Mouse (Mus musculus): ENCODE measurements around the gene Prr5. TPM values are rescaled to one million over a fixed set of nuclear protein-coding genes. Genes with fewer than 3 reads are reported as not detected.
A peak's percentile ranks its signal among the peaks of the same experiment; 100 is the strongest.
"Not testable (repeated sequence)": the region's sequence is repeated elsewhere in the genome, so short reads cannot be mapped to it uniquely, and the experiment has no call there.

Gene Prr5
- polyA plus RNA-seq, 1 experiment from 2014 or later: 65.4 TPM

- peak; percentile 52; the same call in 1 of the 2 replicates for ATAC-seq
- Histone ChIP-seq H3K27me3 (replicated peaks) (no peaks in the 10 kb centered on the region), H3K27ac (no peak overlapping the region), H3K9ac (no peak overlapping the region), H3K36me3 (peaks cover 23% of the 10 kb centered on the region), H3K4me3 (replicated peaks) (no peak overlapping the region), H3K4me2 (replicated peaks) (no peak overlapping the region), H3K9me3 (no peaks in the 10 kb centered on the region), H3K4me1 (replicated peaks) (peaks cover 16% of the 10 kb centered on the region)
- WGBS: 71% methylated on average over 6 of the region's 6 CpGs
Observed at GRCm38 (mm10) chr15:84705351-84705901, 36.0 kb downstream of the Prr5 start.

GRCm38 (mm10) chr15:84706983-84707619 is 37.7 kb downstream of the Prr5 start:
- ATAC-seq: peak; percentile 53
- Histone ChIP-seq H3K4me3 (replicated peaks) (no peak overlapping the region), H3K9ac (no peak overlapping the region), H3K4me1 (replicated peaks) (peaks cover 20% of the 10 kb centered on the region), H3K36me3 (peaks cover 15% of the 10 kb centered on the region; the same call in 1 of the 2 replicates), H3K4me2 (replicated peaks) (no peak overlapping the region), H3K27me3 (replicated peaks) (no peaks in the 10 kb centered on the region), H3K9me3 (no peaks in the 10 kb centered on the region), H3K27ac (0 out of 2 replicates have a peak overlapping the region, but pooled peaks have one; percentile 44)
- 49% methylated on average over 6 of the region's 6 CpGs for WGBS

DNA sequence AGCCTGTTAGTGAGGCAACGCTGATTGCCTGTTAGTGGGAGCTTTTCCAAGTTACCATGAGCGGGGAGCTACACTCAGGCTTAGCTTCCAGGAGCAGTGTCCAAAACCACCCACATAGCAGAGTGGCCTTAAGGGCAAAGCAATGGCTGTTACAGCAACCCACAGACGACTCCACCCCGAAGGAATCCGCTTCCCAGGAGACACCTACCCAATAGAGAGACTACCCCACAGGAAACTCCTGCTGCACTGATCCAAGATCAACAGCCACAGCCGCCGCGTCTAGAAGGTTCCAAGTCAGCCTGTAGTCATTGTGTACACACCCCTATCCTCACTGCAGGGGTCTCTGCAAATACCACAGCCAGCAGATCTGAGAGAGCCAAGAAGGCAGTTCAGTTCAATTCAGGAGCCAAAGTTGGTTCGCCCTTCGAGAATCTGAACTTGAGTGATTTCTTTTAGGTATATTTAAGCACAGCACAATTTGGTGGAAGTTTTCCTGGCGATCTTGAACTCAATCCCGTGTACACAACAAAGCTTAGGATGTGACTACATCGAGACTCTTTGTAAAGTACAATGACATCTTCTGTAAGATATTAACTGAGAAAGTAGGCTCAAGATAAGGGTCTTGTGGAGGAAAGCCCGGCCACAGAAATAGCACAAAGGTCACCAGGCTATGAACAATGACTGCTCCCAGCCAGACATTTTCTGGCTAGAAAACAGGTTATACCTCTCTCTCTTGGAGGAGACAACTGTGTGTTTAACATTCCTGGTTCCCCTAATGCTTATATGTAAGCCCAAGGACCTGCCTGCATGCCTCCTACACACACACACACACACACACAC is 43.4 kb downstream of the Prr5 start:
- Histone ChIP-seq H3K36me3 (no peaks in the 10 kb centered on the region), H3K4me1 (replicated peaks) (peaks cover 19% of the 10 kb centered on the region), H3K9me3 (no peaks in the 10 kb centered on the region), H3K9ac (no peak overlapping the region), H3K27ac (peak overlapping the region; percentile 76), H3K4me2 (replicated peaks) (peak overlapping the region; percentile 3), H3K27me3 (replicated peaks) (no peaks in the 10 kb centered on the region), H3K4me3 (replicated peaks) (no peak overlapping the region)
- 47% methylated on average over 14 of the region's 14 CpGs for WGBS
- peak; percentile 57 for ATAC-seq

GRCm38 (mm10) chr15:84714730-84715129 is 45.3 kb downstream of the Prr5 start:
- H3K4me1 ChIP-seq (replicated peaks): peaks cover 23% of the 10 kb centered on the region
- H3K9me3 ChIP-seq: no peaks in the 10 kb centered on the region
- H3K9ac ChIP-seq: peak overlapping the region; percentile 40
- H3K27ac ChIP-seq: peak overlapping the region; percentile 85
- H3K27me3 ChIP-seq (replicated peaks): no peaks in the 10 kb centered on the region
- no peaks in the 10 kb centered on the region for H3K36me3 ChIP-seq
- H3K4me2 ChIP-seq (replicated peaks): peak overlapping the region; percentile 55
- H3K4me3 ChIP-seq (replicated peaks): peak overlapping the region; percentile 14
- ATAC-seq: peak; percentile 76
- under 1% methylated on average over 17 of the region's 17 CpGs for WGBS

DNA sequence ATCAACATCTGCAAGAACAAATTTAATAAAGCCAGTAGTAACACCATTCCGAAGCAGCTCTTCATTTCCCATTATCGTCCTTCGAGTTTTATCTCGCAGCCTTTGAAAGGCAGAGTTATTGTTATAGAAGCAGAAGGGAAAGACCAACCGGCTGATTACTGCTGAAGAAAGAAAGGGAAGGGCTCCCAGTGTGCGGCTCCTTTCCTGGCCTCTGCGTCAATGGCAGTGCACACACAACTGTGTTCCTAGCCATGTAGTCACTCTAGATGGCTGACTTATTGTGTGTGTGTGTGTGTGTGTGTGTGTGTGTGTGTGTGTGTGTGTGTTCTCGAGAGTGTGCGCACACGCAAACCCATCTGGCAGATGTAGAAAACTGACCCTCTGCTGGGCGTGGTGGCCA is 45.7 kb downstream of the Prr5 start:
- ATAC-seq: no peak
- H3K9ac ChIP-seq: peak overlapping the region; percentile 40; the same call in 1 of the 2 replicates
- 25% methylated on average over 11 of the region's 11 CpGs for WGBS

DNA sequence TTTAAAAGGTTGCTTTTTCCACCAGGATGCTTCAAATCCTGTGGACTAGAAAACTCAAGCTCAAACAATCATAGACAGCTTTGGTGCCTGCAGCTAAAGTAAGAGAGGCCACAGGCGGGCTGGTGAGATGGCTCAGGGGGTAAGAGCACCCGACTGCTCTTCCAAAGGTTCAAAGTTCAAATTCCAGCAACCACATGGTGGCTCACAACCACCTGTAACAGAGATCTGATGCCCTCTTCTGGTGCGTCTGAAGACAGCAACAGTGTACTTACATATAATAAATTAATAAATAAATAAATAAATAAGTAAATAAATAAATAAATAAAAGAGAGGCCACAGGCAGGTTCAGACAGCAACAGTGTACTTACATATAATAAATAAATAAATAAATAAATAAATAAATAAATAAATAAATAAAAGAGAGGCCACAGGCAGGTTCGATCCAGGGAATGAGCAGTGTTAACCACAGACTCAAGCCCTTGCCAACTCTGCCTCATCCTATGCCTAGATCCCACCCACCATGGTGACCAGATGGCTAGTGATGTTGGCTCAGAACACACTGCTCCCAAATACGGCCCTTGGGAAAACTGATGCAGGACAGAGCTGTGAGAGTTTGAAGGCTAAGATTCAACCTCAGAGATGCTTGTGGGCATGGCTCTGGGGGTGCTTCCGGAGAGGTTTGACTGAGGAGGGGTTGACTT is 48.3 kb downstream of the Prr5 start:
- ATAC-seq; H3K27me3 ChIP-seq (replicated peaks); H3K27ac ChIP-seq; H3K9ac ChIP-seq; H3K4me3 ChIP-seq (replicated peaks); H3K4me2 ChIP-seq (replicated peaks); H3K9me3 ChIP-seq; H3K36me3 ChIP-seq: not testable (repeated sequence)
- H3K4me1 ChIP-seq (replicated peaks): peaks cover 22% of the 10 kb centered on the region
- WGBS: 68% methylated on average over 6 of the region's 6 CpGs

More for the DNA sequence above, 45.7 kb downstream of the Prr5 start:
- peak overlapping the region; percentile 85 for H3K27ac ChIP-seq
- H3K27me3 ChIP-seq (replicated peaks): no peaks in the 10 kb centered on the region
- H3K36me3 ChIP-seq: no peaks in the 10 kb centered on the region
- no peaks in the 10 kb centered on the region for H3K9me3 ChIP-seq
- peak overlapping the region; percentile 55 for H3K4me2 ChIP-seq (replicated peaks)
- H3K4me3 ChIP-seq (replicated peaks): peak overlapping the region; percentile 14
- H3K4me1 ChIP-seq (replicated peaks): peaks cover 25% of the 10 kb centered on the region

- H3K9me3 ChIP-seq: no peaks in the 10 kb centered on the region
- H3K4me2 ChIP-seq (replicated peaks): no peak overlapping the region
- H3K4me1 ChIP-seq (replicated peaks): peaks cover 25% of the 10 kb centered on the region
- H3K9ac ChIP-seq: no peak overlapping the region
- ATAC-seq: no peak
- H3K27ac ChIP-seq: no peak overlapping the region
- no peak overlapping the region for H3K4me3 ChIP-seq (replicated peaks)
- no peaks in the 10 kb centered on the region for H3K27me3 ChIP-seq (replicated peaks)
- H3K36me3 ChIP-seq: no peaks in the 10 kb centered on the region
- WGBS: 68% methylated on average over 3 of the region's 3 CpGs
Observed at GRCm38 (mm10) chr15:84718785-84719184, 49.4 kb downstream of the Prr5 start.

- peak; percentile 87 for ATAC-seq
- WGBS: 2% methylated on average over 24 of the region's 24 CpGs
Observed at GRCm38 (mm10) chr15:84719791-84720190, 50.4 kb downstream of the Prr5 start, which contains the start of gene Arhgap8. TSS of gene Arhgap8 (plus strand) at chr15:84720052.

GRCm38 (mm10) chr15:84720291-84721204 is 51.1 kb downstream of the Prr5 start:
- peak overlapping the region; percentile 48 for H3K4me3 ChIP-seq (replicated peaks)
- H3K36me3 ChIP-seq: no peaks in the 10 kb centered on the region
- no peaks in the 10 kb centered on the region for H3K27me3 ChIP-seq (replicated peaks)
- H3K4me1 ChIP-seq (replicated peaks): peaks cover 23% of the 10 kb centered on the region
- ATAC-seq: peak; percentile 29
- no peaks in the 10 kb centered on the region for H3K9me3 ChIP-seq
- 5% methylated on average over 33 of the region's 33 CpGs for WGBS
- H3K4me2 ChIP-seq (replicated peaks): peak overlapping the region; percentile 93
- H3K9ac ChIP-seq: peak overlapping the region; percentile 33
- peak overlapping the region; percentile 22; the same call in 1 of the 2 replicates for H3K27ac ChIP-seq

More at GRCm38 (mm10) chr15:84719791-84720190, 50.4 kb downstream of the Prr5 start, which contains the start of gene Arhgap8:
- Histone ChIP-seq H3K4me2 (replicated peaks) (peak within 1 kb of the TSS; percentile 93), H3K27ac (peak within 1 kb of the TSS; percentile 22; the same call in 1 of the 2 replicates), H3K9me3 (no peaks in the 10 kb centered on the region), H3K9ac (peak within 1 kb of the TSS; percentile 33), H3K4me3 (replicated peaks) (peak within 1 kb of the TSS; percentile 48), H3K36me3 (no peaks in the 10 kb centered on the region), H3K27me3 (replicated peaks) (no peaks in the 10 kb centered on the region), H3K4me1 (replicated peaks) (peaks cover 23% of the 10 kb centered on the region)

DNA sequence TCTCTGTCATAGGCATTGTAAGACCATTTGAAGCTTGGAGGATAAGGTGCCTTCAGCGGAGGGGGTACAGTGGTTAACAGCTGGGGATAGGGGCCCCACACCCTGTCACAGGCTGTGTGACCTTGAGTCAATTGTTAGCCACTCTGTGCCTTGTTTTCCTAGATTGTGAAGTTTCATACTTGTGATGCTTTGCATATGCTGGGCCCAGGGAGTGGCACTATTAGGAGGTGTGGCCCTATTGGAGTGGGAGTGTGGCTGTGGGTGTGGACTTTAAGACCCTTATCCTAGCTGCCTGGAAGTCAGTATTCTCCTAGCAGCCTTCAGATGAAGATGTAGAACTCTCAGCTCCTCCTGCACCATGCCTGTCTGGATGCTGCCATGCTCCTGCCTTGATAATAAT is 54.2 kb downstream of the Prr5 start:
- not testable (repeated sequence) for H3K36me3 ChIP-seq; H3K4me3 ChIP-seq (replicated peaks); H3K9ac ChIP-seq; H3K27me3 ChIP-seq (replicated peaks); H3K9me3 ChIP-seq; H3K4me2 ChIP-seq (replicated peaks)
- Histone ChIP-seq H3K4me1 (replicated peaks) (peaks cover 36% of the 10 kb centered on the region), H3K27ac (peak overlapping the region; percentile 24; the same call in 1 of the 2 replicates)
- WGBS: 89% methylated on average over 1 of the region's 1 CpGs
- ATAC-seq: peak; percentile 13

DNA sequence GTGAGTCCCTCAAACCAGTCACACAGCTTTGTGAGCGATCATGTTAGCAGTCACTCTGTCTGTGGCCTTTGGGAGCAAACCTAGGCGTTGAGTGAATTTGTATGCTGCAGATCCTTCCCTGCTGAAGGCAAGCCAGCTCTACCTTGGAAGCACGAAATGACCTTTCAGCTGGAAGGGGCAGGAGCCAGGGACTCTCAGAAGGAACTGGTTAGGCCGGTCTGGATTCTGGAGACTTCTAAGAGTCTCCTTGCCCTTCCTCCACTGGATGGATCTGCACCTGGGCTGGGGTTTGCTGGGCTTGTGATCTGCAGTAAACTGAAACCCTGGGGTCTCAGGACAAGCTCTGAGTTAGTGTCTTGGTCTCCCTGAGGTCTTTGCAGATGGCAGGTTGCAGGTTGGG is 54.8 kb downstream of the Prr5 start:
- no peaks in the 10 kb centered on the region for H3K9me3 ChIP-seq
- no peaks in the 10 kb centered on the region for H3K36me3 ChIP-seq
- no peak overlapping the region for H3K9ac ChIP-seq
- peak overlapping the region; percentile 24; the same call in 1 of the 2 replicates for H3K27ac ChIP-seq
- 55% methylated on average over 4 of the region's 4 CpGs for WGBS
- no peak overlapping the region for H3K4me2 ChIP-seq (replicated peaks)
- ATAC-seq: peak; percentile 64
- H3K4me3 ChIP-seq (replicated peaks): no peak overlapping the region
- no peaks in the 10 kb centered on the region for H3K27me3 ChIP-seq (replicated peaks)
- H3K4me1 ChIP-seq (replicated peaks): peaks cover 36% of the 10 kb centered on the region

All from intestine, embryonic 15.5 days (tissue).